Mouse (Mus musculus) heart, postnatal 0 days (tissue): Measurements from ENCODE around the gene Hax1. TPM values are rescaled to one million over a fixed set of nuclear protein-coding genes. Genes with fewer than 3 reads are reported as not detected.

Source experiments
- ATAC-seq: fragments of 200-750 bp; cut with Nextera tagmentation; 2 replicates; pipeline ENCODE4 v1.8.0; 2017; ENCODE audit warnings: low read depth, moderate number of reproducible peaks, moderate library complexity; ENCODE audit not compliant: insufficient read depth
- DNase-seq: peaks from one replicate; pipeline ENCODE4 v3.0.0-alpha.2; 2016; ENCODE audit warnings: low spot score
- H3K27ac ChIP-seq: fragments of 300-500 bp; sonication (generic); 2 replicates; pipeline ENCODE4 v1.5.1; 2014; ENCODE audit warnings: low read depth, mild to moderate bottlenecking
- H3K27me3 ChIP-seq: fragments of 300-500 bp; sonication (generic); 2 replicates; pipeline ENCODE4 v1.6.1; 2014; ENCODE audit warnings: low read length, mixed read lengths; ENCODE audit not compliant: control insufficient read depth, insufficient read depth
- H3K36me3 ChIP-seq: fragments of 300-500 bp; sonication (generic); replicated peaks from 2 replicates; pipeline ENCODE4 v1.6.1; 2014; ENCODE audit warnings: low read length, mixed read lengths; ENCODE audit not compliant: control insufficient read depth, insufficient read depth
- H3K4me1 ChIP-seq: fragments of 300-500 bp; sonication (generic); 2 replicates; pipeline ENCODE4 v1.6.1; 2014; ENCODE audit warnings: antibody characterized with exemption; ENCODE audit not compliant: control insufficient read depth, insufficient read depth
- H3K4me2 ChIP-seq: fragments of 300-500 bp; sonication (generic); 2 replicates; pipeline ENCODE4 v1.6.1; 2014; ENCODE audit warnings: low read depth, mild to moderate bottlenecking, low read length, moderate library complexity
- H3K4me3 ChIP-seq: fragments of 300-500 bp; sonication (generic); 2 replicates; pipeline ENCODE4 v1.5.1; 2014; ENCODE audit warnings: low read depth, low read length
- H3K9ac ChIP-seq: fragments of 300-500 bp; sonication (generic); replicated peaks from 2 replicates; pipeline ENCODE4 v1.6.1; 2014; ENCODE audit warnings: low read depth, low read length, mixed read lengths
- H3K9me3 ChIP-seq: fragments of 300-500 bp; sonication (generic); replicated peaks from 2 replicates; pipeline ENCODE4 v1.6.1; 2016; ENCODE audit warnings: low read length; ENCODE audit not compliant: control insufficient read depth
- CTCF ChIP-seq: IDR thresholded peaks from 2 replicates; pipeline ENCODE4 v1.5.1; 2016; ENCODE audit warnings: antibody characterized with exemption, control low read depth, low read depth
- EP300 ChIP-seq: IDR thresholded peaks from 2 replicates; pipeline ENCODE4 v1.6.1; 2016; ENCODE audit warnings: antibody characterized with exemption, low read depth
- WGBS: fragments of 180-500 bp; shearing (Covaris S2); extraction: QIAGEN DNeasy Blood & Tissue Kit; methylation state at CpG from one replicate; pipeline ENCODE4 v1.1.7; 2014; 5-methylcytosine and 5-hydroxymethylcytosine counted together
- polyA plus RNA-seq: library from polyadenylated mRNA; unstranded; fragments of >200 nt; fragmentation: Nextera tagmentation; extraction: Ambion mirVana; gene quantifications from 2 replicates; pipeline ENCODE4 v1.2.1, GENCODE M21; 2015
- total RNA-seq: library from RNA; depleted of rRNA; stranded (reverse); fragments of >200 nt; gene quantifications from 2 replicates; pipeline ENCODE4 v1.2.3, GENCODE M21; 2014; ENCODE audit warnings: low replicate concordance

Hax1 gene
- total and polyA plus RNA-seq, 2 experiments from 2014 or later = 37.9 to 64.2 TPM

DNA sequence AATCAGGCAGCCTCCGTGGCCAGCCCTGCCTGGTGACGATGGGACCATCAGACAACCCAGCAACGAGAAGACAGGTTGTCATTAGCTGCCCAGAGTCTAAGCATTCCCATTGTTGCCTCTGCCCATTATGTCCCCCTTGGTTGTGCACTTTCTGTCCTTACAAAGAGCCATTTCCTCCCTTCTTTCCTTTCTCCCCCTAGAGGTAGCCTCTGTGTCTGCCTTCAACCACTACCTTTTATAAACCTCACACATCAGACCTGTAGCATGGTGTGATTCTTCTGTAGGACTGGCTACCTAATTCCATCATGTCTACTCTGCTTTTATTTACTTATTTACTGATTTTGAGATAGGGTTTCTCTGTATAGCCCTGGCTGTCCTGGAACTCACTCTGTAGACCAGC lies 11.4 kb downstream of the Hax1 start:
- no peaks in the 10 kb centered on the region for H3K27me3 ChIP-seq
- no peaks in the 10 kb centered on the region for H3K9me3 ChIP-seq
- DNase-seq = no peak
- H3K27ac ChIP-seq = no peak overlapping the region
- no peak for ATAC-seq
- no peak overlapping the region for H3K9ac ChIP-seq
- no peaks in the 10 kb centered on the region for H3K4me1 ChIP-seq
- no peak overlapping the region for H3K4me3 ChIP-seq
- H3K4me2 ChIP-seq = no peak overlapping the region
- TF ChIP-seq CTCF (peak; percentile 21; the same call in 1 of the 2 replicates), EP300 (no peak)
- H3K36me3 ChIP-seq = no peaks in the 10 kb centered on the region
- WGBS = 63% methylated on average over 3 of the region's 3 CpGs

DNA sequence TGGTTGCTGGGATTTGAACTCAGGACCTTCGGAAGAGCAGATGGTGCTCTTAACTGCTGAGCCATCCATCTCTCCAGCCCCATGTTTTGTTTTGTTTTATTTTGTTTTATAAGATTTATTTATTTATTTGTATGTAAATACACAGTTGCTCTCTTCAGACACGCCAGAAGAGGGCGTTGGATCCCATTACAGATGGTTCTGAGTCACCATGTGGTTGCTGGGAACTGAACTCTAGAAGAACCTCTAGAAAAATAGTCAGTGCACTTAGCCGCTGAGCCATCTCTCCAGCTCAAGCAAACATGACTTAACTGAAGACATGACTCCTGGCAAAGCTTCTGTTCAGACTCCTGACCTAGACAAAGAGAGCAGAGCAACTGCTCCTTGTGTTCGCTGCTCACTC lies 16.2 kb downstream of the Hax1 start:
- Histone ChIP-seq H3K36me3 (no peaks in the 10 kb centered on the region), H3K4me1 (no peaks in the 10 kb centered on the region), H3K9ac (no peak overlapping the region), H3K9me3 (no peaks in the 10 kb centered on the region), H3K4me2 (no peak overlapping the region), H3K27me3 (no peaks in the 10 kb centered on the region), H3K27ac (no peak overlapping the region), H3K4me3 (no peak overlapping the region)
- DNase-seq (no peak), ATAC-seq (no peak)
- no peak for TF ChIP-seq CTCF
- TF ChIP-seq EP300 = no peak
- 75% methylated on average over 5 of the region's 5 CpGs for WGBS

DNA sequence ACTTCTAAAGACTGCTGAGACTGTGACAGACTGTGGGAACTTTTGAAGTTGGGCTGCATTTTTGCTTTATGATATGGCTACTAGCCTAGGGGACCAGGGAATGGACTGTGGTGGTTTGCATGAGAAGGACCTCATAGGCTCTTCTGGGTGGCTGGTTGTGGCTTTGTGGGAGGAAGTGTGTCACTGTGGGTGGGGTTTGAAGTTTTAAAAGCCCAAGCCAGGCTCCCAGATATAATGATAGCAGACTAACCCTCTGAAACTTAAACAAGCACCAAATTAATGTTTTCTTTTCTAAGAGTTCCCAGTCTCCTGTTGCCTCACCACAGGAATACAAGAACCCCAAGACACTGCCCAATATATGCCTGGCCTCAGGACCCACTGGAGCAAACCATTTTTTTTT lies 21.7 kb downstream of the Hax1 start:
- H3K27me3 ChIP-seq = no peaks in the 10 kb centered on the region
- TF ChIP-seq CTCF = no peak
- no peaks in the 10 kb centered on the region for H3K36me3 ChIP-seq
- H3K4me3 ChIP-seq = no peak overlapping the region
- H3K9me3 ChIP-seq = no peaks in the 10 kb centered on the region
- ATAC-seq = no peak
- H3K9ac ChIP-seq = no peak overlapping the region
- no peak overlapping the region for H3K4me2 ChIP-seq
- no peak overlapping the region for H3K27ac ChIP-seq
- no peak for DNase-seq
- H3K4me1 ChIP-seq = no peaks in the 10 kb centered on the region

DNA sequence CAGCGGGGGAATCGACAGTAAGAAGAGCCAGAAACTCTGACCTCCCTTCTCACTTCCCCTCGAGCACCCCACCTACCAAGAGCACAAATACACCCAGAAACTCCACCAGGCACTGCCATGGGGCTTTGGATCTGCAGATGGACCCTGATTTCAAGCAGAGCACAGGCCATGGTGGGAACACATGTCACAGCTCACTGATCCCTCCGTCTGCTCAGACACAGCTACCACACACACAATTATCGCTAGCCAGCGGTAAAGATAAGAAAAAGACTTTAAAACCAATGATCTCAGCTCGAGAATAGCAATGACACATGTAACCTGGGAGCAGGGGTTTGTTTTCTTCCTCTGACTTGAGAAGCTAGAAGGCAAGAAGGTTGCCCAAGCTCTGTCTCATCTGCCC lies 30.1 kb downstream of the Hax1 start:
- no peak for ATAC-seq

DNA sequence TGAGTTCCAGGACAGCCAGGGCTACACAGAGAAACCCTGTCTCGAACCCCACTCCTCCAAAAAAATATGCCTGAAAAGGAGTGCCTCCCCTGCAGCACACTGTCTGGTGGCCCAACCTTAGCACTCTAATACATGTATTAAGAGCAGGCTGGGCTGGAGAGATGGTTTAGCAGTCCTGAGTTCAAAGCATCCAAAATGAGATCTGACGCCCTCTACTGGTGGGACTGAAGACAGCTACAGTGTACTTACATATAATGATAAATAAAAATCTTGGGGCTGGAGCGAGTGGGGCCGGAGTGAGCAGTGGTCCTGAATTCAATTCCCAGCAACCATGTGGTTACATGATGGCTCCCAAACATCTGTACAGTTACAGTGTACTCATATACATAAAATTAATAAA lies 31.6 kb downstream of the Hax1 start:
- H3K36me3 ChIP-seq = no peaks in the 10 kb centered on the region
- H3K4me1 ChIP-seq = peaks cover 3% of the 10 kb centered on the region
- no peak overlapping the region for H3K4me3 ChIP-seq
- 67% methylated on average over 4 of the region's 4 CpGs for WGBS
- no peak for ATAC-seq
- H3K4me2 ChIP-seq = no peak overlapping the region
- no peak for TF ChIP-seq EP300
- peak; percentile 37 for TF ChIP-seq CTCF
- H3K9me3 ChIP-seq = no peaks in the 10 kb centered on the region
- H3K9ac ChIP-seq = no peak overlapping the region
- DNase-seq = no peak
- H3K27me3 ChIP-seq = no peaks in the 10 kb centered on the region
- H3K27ac ChIP-seq = no peak overlapping the region

More for the DNA sequence above, 30.1 kb downstream of the Hax1 start:
- 40% methylated on average over 7 of the region's 7 CpGs for WGBS
- Histone ChIP-seq H3K4me2 (no peak overlapping the region), H3K9me3 (no peaks in the 10 kb centered on the region), H3K27me3 (no peaks in the 10 kb centered on the region), H3K9ac (no peak overlapping the region), H3K27ac (no peak overlapping the region), H3K36me3 (no peaks in the 10 kb centered on the region), H3K4me3 (no peak overlapping the region), H3K4me1 (no peaks in the 10 kb centered on the region)
- no peak for TF ChIP-seq EP300
- TF ChIP-seq CTCF = no peak
- DNase-seq = no peak

DNA sequence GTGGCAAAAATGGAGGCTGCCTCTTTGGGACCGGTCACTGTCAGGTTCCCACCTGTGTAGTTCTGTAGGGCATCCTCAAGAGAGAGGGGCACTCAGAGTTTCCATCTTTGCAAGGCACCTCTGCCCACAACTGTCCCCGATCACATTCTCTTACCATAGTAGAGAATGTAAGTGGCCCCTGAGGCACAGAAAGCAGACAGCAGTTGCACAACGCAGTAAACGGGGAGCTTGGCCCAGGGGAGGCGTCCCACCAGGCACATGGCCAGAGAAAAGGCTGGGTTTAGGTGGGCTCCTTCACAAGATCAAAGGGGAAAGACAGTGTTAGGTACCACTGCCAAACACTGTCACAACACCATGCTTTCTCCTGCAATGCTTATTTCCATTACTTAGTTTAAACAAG lies 32.6 kb downstream of the Hax1 start:
- H3K36me3 ChIP-seq = no peaks in the 10 kb centered on the region

More for the DNA sequence above, 32.6 kb downstream of the Hax1 start:
- WGBS = 86% methylated on average over 5 of the region's 5 CpGs
- Histone ChIP-seq H3K9me3 (no peaks in the 10 kb centered on the region), H3K4me1 (peaks cover 13% of the 10 kb centered on the region), H3K27me3 (no peaks in the 10 kb centered on the region), H3K4me3 (no peak overlapping the region), H3K4me2 (no peak overlapping the region), H3K27ac (no peak overlapping the region), H3K9ac (no peak overlapping the region)
- DNase-seq = no peak
- TF ChIP-seq EP300 = no peak
- TF ChIP-seq CTCF = no peak
- no peak for ATAC-seq
